Mouse (Mus musculus) erythroblast, embryonic 14.5 days (primary cell): ENCODE data around the gene Itpka.

Experiments
- GATA1 ChIP-seq: IDR thresholded peaks from 2 replicates; pipeline ENCODE4 v1.6.1; 2012; ENCODE audit warnings: low read length, inconsistent platforms, mixed read lengths
- TAL1 ChIP-seq: IDR thresholded peaks from 3 replicates; pipeline ENCODE4 v1.6.1; 2012; ENCODE audit warnings: low read length, inconsistent platforms, mixed read lengths

DNA sequence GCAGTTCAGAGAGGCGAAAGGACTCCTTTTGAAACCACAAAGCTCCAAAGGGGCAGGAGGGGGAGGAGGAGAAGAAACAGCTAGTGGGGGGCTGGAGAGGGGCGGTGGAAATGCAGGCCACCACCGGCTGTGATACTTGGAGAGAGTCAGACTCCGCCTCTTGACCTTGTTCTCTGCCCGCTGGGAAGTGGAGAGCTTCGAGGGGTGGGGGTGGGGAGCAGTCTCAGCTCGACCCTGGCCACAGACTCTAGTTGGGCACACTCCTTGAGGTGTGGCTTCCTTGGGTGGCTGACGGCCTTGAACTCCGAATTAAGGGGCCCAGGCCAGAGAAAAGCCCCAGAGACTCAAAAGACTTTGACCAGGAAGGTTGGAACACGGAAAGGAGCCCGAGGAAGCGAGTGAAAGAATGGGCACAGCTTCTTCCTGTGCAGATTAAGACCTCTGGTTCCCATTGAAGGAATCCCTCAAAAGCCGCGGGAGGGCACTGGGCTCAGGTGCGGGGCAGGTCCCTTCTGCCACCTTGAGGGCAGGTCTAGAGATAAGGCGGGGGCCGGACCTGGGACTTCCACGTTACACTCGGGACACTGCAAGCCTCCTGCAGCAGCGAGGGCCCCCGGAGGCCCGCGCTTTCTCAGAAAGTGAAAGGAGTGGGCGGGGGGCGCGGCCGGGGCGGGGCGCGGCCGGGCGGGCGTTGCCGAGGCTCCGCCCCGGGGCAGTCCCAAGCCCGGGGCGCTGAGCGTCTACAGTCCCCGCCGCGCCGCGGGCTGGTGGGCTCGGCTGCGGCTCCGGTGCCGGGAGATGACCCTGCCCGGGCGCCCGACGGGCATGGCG, at the start of gene Itpka:
- no peak for TF ChIP-seq TAL1
- TF ChIP-seq GATA1: no peak
